Mouse (Mus musculus): ENCODE measurements at regions not wholly inside any gene's neighbourhood (a gene's known extent, or its start where the extent isn't known, plus 50 kb on each side); places are given as distances from the start of the nearest gene placed in this dataset.
A peak's percentile ranks its signal among the peaks of the same experiment; 100 is the strongest.

- TF ChIP-seq POLR2A (IDR thresholded peaks at IDR 0.05; ENCODE audit: insufficient read length, low read depth) (no peak), MYOD1 (IDR thresholded peaks at IDR 0.05; ENCODE audit: control insufficient read depth in 1 of 3, insufficient read length in 2 of 3, low read depth in 2 of 3) (peak in 2 of 3 experiments; percentile 43), MAX (IDR thresholded peaks at IDR 0.05; ENCODE audit: low read depth) (no peak)
Observed at GRCm38 (mm10) chr2:10978772-10979171, 193.1 kb upstream of the Prkcq start.
